Mouse (Mus musculus): ENCODE data around the gene Rhox4d.
"Not testable (repeated sequence)": the region's sequence is repeated elsewhere in the genome, so short reads cannot be mapped to it uniquely, and the experiment has no call there.

The Rhox4d gene

DNA sequence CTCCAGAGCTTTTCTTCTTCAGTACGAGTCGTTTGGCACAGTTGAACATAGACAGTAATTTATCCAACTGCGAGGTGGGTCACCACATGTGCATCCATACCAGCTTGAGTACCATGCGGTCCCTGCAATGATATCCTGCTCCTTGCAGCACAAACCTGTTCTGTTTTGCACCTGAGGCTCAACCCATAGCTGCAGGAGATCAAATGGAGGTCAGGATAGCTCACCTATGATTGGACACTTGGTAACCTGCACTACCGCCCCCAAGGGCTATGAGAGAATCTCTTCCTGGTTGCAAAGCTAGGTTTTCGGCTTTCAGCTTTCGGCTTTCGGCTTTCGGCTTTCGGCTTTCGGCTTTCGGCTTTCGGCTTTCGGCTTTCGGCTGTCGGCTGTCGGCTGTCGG lies at the start of gene Rhox4d:
Rhox4d (plus strand) TSS at position 301 of the 400 bp plus-strand sequence.
- not testable (repeated sequence) for DNase-seq (ENCODE audit: low read depth, low spot score)

DNA sequence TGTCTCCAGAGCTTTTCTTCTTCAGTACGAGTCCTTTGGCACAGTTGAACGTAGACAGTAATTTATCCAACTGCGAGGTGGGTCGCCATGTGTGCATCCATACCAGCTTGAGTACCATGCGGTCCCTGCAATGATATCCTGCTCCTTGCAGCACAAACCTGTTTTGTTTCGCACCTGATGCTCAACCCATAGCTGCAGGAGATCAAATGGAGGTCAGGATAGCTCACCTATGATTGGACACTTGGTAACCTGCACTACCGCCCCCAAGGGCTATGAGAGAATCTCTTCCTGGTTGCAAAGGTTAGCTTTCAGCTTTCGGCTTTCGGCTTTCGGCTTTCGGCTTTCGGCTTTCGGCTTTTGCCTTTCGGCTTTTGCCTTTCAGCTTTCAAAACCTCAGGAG lies 34.1 kb upstream of the Rhox4d start, which contains the start of gene Rhox4c:
Rhox4c (plus strand) TSS at position 301 of the 400 bp plus-strand sequence.
- DNase-seq (ENCODE audit: low read depth, low spot score), result not testable (repeated sequence)

DNA sequence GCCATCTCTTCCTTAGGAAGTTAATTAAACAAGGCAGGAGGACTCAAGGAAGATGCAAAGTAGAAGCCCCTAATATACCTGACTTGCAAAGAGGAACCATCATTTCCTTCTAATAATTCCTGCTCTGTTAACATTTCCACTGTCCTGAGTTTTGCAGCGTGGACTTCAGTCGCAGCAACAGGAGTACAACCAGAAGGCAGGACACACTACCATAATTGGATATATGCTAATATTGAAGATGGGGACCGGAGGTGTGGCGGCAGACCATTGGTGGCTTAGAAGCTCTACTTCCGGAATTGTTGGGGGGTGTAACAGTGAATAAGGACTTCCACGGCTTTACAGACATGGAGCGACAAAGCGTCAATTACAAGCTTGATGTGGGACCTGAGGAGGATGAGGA lies 16.0 kb downstream of the Rhox4d start, which contains the start of gene Rhox2e:
Rhox2e (plus strand) TSS at position 301 of the 400 bp plus-strand sequence.
- DNase-seq (ENCODE audit: low read depth, low spot score), result not testable (repeated sequence)

DNA sequence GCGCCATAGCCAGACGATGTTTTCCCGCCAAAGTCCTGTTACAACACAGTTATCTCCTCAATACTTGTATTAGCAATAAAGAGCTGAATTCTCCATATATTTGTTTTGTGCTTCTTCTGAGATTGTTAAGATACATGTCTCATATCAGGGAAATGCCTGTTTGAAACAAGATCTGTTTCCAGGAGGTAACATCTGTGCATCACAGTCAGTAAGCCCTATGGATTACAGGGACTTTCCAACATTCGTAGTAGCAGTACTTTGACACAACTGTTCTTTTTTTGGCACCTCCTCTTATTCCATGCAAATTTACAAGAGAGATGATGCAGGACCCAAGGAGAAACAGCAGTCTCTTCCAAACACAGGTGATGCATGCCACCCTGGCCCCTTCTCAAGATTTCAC lies 27.6 kb downstream of the Rhox4d start, which contains the start of gene Rhox3e:
Rhox3e (plus strand) TSS at position 301 of the 400 bp plus-strand sequence.
- DNase-seq (ENCODE audit: low read depth, low spot score), result not testable (repeated sequence)

DNA sequence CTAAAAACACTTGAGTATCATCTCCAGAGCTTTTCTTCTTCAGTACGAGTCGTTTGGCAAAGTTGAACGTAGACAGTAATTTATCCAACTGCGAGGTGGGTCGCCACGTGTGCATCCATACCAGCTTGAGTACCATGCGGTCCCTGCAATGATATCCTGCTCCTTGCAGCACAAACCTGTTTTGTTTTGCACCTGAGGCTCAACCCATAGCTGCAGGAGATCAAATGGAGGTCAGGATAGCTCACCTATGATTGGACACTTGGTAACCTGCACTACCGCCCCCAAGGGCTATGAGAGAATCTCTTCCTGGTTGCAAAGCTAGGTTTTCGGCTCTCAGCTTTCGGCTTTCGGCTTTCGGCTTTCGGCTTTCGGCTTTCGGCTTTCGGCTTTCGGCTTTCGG lies 43.0 kb downstream of the Rhox4d start, which contains the start of gene Rhox4e:
Rhox4e (plus strand) TSS at position 301 of the 400 bp plus-strand sequence.
- not testable (repeated sequence) for DNase-seq (ENCODE audit: low read depth, low spot score)

Measured in CD4-positive, CD25-positive, alpha-beta regulatory T cell, adult 2 months (primary cell).